Mouse (Mus musculus) thymus, postnatal 0 days (tissue): ENCODE results near the gene Ptov1. TPM values are rescaled to one million over a fixed set of nuclear protein-coding genes. Genes with fewer than 3 reads are reported as not detected.
A peak's percentile ranks its signal among the peaks of the same experiment; 100 is the strongest.

Source experiments
- DNase-seq: peaks from one replicate; pipeline ENCODE4 v3.0.0-alpha.2; 2015; ENCODE audit warnings: low spot score
- polyA plus RNA-seq: library from polyadenylated mRNA; unstranded; fragments of >200 nt; fragmentation: Nextera tagmentation; extraction: Ambion mirVana; gene quantifications from 2 replicates; pipeline ENCODE4 v1.2.1, GENCODE M21; 2015

Ptov1 gene
- polyA plus RNA-seq, 1 experiment from 2014 or later: 158 TPM

GRCm38 (mm10) chr7:44840426-44840825 is 29.2 kb downstream of the Ptov1 start:
- no peak for DNase-seq

GRCm38 (mm10) chr7:44839491-44840191 is 29.9 kb downstream of the Ptov1 start:
- DNase-seq: peak; percentile 58

- DNase-seq: no peak
Measured at GRCm38 (mm10) chr7:44839171-44839490, 30.5 kb downstream of the Ptov1 start.

- no peak for DNase-seq
Measured at GRCm38 (mm10) chr7:44838073-44838472, 31.5 kb downstream of the Ptov1 start.

- no peak for DNase-seq
Measured at GRCm38 (mm10) chr7:44836423-44837053, 33.0 kb downstream of the Ptov1 start.

- DNase-seq: no peak
Measured at GRCm38 (mm10) chr7:44836016-44836404, 33.6 kb downstream of the Ptov1 start.

GRCm38 (mm10) chr7:44835373-44836015 is 34.1 kb downstream of the Ptov1 start:
- no peak for DNase-seq

- no peak for DNase-seq
Measured at GRCm38 (mm10) chr7:44832763-44833162, 36.8 kb downstream of the Ptov1 start.

- no peak for DNase-seq
Measured at GRCm38 (mm10) chr7:44828706-44829105, 40.9 kb downstream of the Ptov1 start.

GRCm38 (mm10) chr7:44826771-44827170 is 42.8 kb downstream of the Ptov1 start:
- DNase-seq: no peak

- peak; percentile 78 for DNase-seq
Measured at GRCm38 (mm10) chr7:44824872-44825271, 44.7 kb downstream of the Ptov1 start.

GRCm38 (mm10) chr7:44823409-44823808 is 46.2 kb downstream of the Ptov1 start:
- DNase-seq: peak; percentile 57

- no peak for DNase-seq
Measured at GRCm38 (mm10) chr7:44821666-44822448, 47.7 kb downstream of the Ptov1 start.

- no peak for DNase-seq
Measured at GRCm38 (mm10) chr7:44820525-44820924, 49.1 kb downstream of the Ptov1 start.

GRCm38 (mm10) chr7:44819863-44820262 is 49.7 kb downstream of the Ptov1 start:
- no peak for DNase-seq

- no peak for DNase-seq
Measured at GRCm38 (mm10) chr7:44819391-44819790, 50.2 kb downstream of the Ptov1 start.

GRCm38 (mm10) chr7:44818751-44819235 is 50.8 kb downstream of the Ptov1 start:
- DNase-seq: no peak

- DNase-seq: no peak
Measured at GRCm38 (mm10) chr7:44818164-44818563, 51.4 kb downstream of the Ptov1 start.

- DNase-seq: no peak
Measured at GRCm38 (mm10) chr7:44817441-44817840, 52.1 kb downstream of the Ptov1 start.

GRCm38 (mm10) chr7:44816470-44817021 is 53.0 kb downstream of the Ptov1 start, which contains the start of gene Atf5:
TSS of gene Atf5 (minus strand) at chr7:44816658.
- DNase-seq: no peak

GRCm38 (mm10) chr7:44815721-44816469 is 53.7 kb downstream of the Ptov1 start, which contains the start of the genes Nup62 and Il4i1:
TSS of gene Nup62 (plus strand) at chr7:44816088.
TSS of gene Il4i1 (plus strand) at chr7:44816387.
- DNase-seq: peak; percentile 100
